Mouse (Mus musculus) bone marrow, adult 2 months (tissue): ENCODE data around the gene Tsc22d3.

ENCODE experiments used
- CTCF ChIP-seq: fragments of 200-500 bp; IDR thresholded peaks from 2 replicates; pipeline ENCODE4 v1.5.1; 2011; ENCODE audit warnings: low read length, control low read depth; ENCODE audit not compliant: control insufficient read depth, insufficient read depth
- POLR2A ChIP-seq: fragments of 200-500 bp; IDR thresholded peaks from 2 replicates; pipeline ENCODE4 v1.6.1; 2011; ENCODE audit warnings: low read depth, mild to moderate bottlenecking, control low read depth, low read length, borderline replicate concordance; ENCODE audit not compliant: control insufficient read depth

DNA sequence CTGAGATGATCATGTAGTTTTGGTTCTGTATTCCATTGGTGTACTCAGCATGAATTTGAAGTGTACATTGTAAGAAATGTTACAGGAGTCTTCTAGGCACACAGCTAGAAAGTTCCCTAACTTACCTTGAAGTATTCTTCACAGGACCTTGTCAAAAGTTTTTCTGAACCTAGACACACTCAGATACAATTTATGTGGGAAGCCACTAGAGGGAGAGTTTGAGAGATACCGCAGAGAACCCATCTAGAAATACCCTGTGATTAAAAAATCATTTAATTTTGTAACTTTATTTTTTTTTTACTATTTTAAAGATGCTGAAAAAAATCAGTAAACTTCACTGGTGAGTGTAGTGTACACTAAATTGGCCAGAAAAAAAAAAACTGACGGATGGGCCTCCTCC is 39.1 kb upstream of the Tsc22d3 start:
- no peak for TF ChIP-seq POLR2A
- TF ChIP-seq CTCF = no peak
